Mouse (Mus musculus) erythroblast, embryonic 14.5 days (primary cell): Measurements from ENCODE around the gene Iqgap1. TPM values are rescaled to one million over a fixed set of nuclear protein-coding genes. Genes with fewer than 3 reads are reported as not detected.

Source experiments
- H3K27me3 ChIP-seq: 2 replicates; pipeline ENCODE4 v1.6.1; 2012; ENCODE audit warnings: inconsistent platforms; ENCODE audit not compliant: control insufficient read depth
- H3K36me3 ChIP-seq: 2 replicates; pipeline ENCODE4 v1.6.1; 2012; ENCODE audit warnings: mild to moderate bottlenecking, inconsistent platforms; ENCODE audit not compliant: control insufficient read depth
- H3K4me1 ChIP-seq: 2 replicates; pipeline ENCODE4 v1.6.1; 2012; ENCODE audit warnings: inconsistent platforms; ENCODE audit not compliant: control insufficient read depth
- H3K4me3 ChIP-seq: replicated peaks from 2 replicates; pipeline ENCODE3; 2012; ENCODE audit warnings: moderate library complexity, mild to moderate bottlenecking, inconsistent platforms
- H3K9me3 ChIP-seq: 2 replicates; pipeline ENCODE4 v1.6.1; 2012; ENCODE audit warnings: low read length, inconsistent platforms, mixed read lengths; ENCODE audit not compliant: control insufficient read depth
- GATA1 ChIP-seq: IDR thresholded peaks from 2 replicates; pipeline ENCODE4 v1.6.1; 2012; ENCODE audit warnings: low read length, inconsistent platforms, mixed read lengths
- TAL1 ChIP-seq: IDR thresholded peaks from 3 replicates; pipeline ENCODE4 v1.6.1; 2012; ENCODE audit warnings: low read length, inconsistent platforms, mixed read lengths
- polyA plus RNA-seq: library from polyadenylated mRNA; stranded (reverse); fragments of >175 nt; gene quantifications from 2 replicates; pipeline ENCODE4 v1.2.3, GENCODE M21; 2012

Iqgap1 gene
- polyA plus RNA-seq, 1 experiment, result 0.11 TPM

DNA sequence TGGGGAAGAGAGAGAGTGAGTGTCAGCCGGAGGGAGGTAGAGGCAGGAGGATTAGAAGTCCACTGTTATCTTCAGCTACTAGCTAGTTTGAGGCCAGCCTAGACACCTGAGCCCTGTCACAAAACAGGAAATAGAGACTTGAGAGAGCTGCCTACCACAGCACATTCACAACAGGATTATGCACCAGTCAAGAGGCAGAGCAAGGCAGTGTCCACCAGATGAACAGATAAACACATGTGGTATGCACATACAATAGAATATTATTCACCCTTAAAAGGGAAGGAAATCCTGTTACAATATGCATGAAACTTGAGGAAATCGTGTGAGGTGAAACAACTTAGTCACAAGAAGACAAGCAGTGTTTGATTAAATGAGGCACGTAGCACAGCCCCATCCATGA is 153.5 kb downstream of the Iqgap1 start:
- Histone ChIP-seq H3K27me3 (no peaks in the 10 kb centered on the region), H3K4me1 (peaks cover 19% of the 10 kb centered on the region), H3K4me3 (no peak overlapping the region), H3K36me3 (peaks cover 4% of the 10 kb centered on the region), H3K9me3 (no peaks in the 10 kb centered on the region)
- TF ChIP-seq GATA1, result no peak
- TF ChIP-seq TAL1, result no peak

DNA sequence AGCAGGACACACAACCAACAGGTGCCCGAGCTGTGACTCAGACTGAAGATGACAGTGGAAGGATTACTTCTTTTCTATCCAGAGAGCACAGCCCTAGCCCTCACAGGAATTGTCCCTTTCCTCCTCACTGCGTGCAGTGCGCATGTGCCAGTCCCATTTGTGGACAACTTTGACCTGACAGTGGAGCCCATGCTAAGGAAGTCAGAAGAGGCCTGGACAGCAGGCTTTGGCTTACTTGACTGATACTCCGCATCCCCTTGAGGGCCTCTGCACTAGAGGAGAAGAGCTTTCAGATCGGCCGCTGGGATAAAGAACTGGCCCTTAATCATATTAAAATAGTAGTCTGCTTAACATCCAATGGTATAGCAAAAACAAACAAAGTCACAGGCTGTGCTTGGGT is 154.9 kb downstream of the Iqgap1 start:
- H3K27me3 ChIP-seq, result no peaks in the 10 kb centered on the region
- H3K4me1 ChIP-seq, result peaks cover 33% of the 10 kb centered on the region
- no peak overlapping the region for H3K4me3 ChIP-seq
- peaks cover 4% of the 10 kb centered on the region for H3K36me3 ChIP-seq
- H3K9me3 ChIP-seq, result no peaks in the 10 kb centered on the region
- TF ChIP-seq GATA1 (no peak), TAL1 (no peak)

DNA sequence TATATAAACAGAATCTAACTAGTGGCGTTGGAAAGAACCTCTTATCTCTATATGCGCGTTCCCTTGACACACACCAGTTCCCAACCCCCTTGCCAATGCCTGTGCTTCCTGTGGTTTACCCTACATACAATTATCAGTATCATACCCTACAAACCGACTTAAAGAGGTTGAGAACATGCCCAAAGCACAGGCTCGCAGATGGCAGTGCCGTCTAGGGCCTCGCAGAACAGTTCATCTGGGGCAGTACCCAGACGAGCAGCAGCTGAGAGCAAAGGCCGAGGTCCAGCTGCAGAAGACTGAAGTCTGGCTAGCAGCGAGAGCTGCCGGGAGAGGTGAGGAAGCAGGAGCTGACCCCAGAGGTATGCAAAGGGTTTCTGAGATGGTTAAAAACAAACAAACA is 158.6 kb downstream of the Iqgap1 start:
- TF ChIP-seq GATA1, result no peak
- no peak for TF ChIP-seq TAL1
- H3K4me1 ChIP-seq, result peaks cover 41% of the 10 kb centered on the region
- no peaks in the 10 kb centered on the region for H3K27me3 ChIP-seq
- H3K36me3 ChIP-seq, result no peaks in the 10 kb centered on the region; the same call in 1 of the 2 replicates
- H3K4me3 ChIP-seq, result peak overlapping the region; percentile 19
- no peaks in the 10 kb centered on the region for H3K9me3 ChIP-seq

DNA sequence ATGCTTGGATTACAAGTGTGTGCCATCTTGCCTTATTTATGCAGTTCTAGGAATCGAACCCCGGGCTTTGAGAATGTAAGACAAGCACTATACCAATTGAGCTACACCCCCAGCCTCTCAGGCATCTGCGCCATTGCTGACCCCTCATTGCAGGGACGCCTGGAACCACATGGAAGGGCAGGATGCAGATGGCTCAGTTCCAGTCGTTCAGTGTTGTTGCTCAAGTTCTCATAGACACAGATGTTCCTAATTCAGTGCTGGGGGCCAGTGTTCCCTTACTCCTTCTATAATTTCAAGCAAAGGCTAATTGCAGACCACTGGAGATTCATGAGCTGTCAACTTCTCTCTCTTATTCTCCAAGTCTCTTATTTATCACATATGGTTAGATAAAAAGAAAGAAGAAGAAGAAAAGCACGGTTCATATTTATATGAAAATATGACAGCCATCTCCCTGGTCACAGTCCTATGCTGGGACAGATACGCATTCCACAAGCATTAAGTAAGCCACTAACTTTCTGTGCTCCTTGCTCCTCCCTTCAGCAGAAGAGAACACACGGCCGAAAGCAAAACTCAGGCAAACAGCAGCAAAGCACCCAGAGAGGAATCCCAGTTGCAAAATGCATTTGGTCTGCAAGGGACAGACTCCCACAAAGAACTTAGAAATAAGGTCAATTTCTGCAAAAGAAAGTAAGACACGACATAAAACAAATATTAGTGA is 159.4 kb downstream of the Iqgap1 start:
- Histone ChIP-seq H3K36me3 (no peaks in the 10 kb centered on the region; the same call in 1 of the 2 replicates), H3K4me3 (peak overlapping the region; percentile 5), H3K9me3 (no peaks in the 10 kb centered on the region), H3K27me3 (no peaks in the 10 kb centered on the region), H3K4me1 (peaks cover 44% of the 10 kb centered on the region)
- no peak for TF ChIP-seq GATA1
- no peak for TF ChIP-seq TAL1

Other genes with a start within 250 kb of the Iqgap1 start
- gene Crtc3, start 137.1 kb downstream of the Iqgap1 start, polyA plus RNA-seq, result 0.72 and 0.78 TPM in 2 replicates
- 0.02 and 0.03 TPM in 2 replicates for gene Zscan2, start 34.9 kb upstream of the Iqgap1 start, polyA plus RNA-seq
- 0.39 and 0.69 TPM in 2 replicates for gene Wdr73, start 75.3 kb upstream of the Iqgap1 start, polyA plus RNA-seq
- 0.28 TPM in 1 of 2 replicates, not detected in the other for gene Nmb, start 79.1 kb upstream of the Iqgap1 start, polyA plus RNA-seq
- gene Sec11a, start 121.8 kb upstream of the Iqgap1 start, polyA plus RNA-seq, result 0.23 and 0.24 TPM in 2 replicates
- 4.9 and 5.2 TPM in 2 replicates for gene Zfp592, start 167.7 kb upstream of the Iqgap1 start, polyA plus RNA-seq
- gene Alpk3, start 231.6 kb upstream of the Iqgap1 start, polyA plus RNA-seq, result 0.01 TPM in 1 of 2 replicates, not detected in the other